Comparison of ENCODE assay signal across 8 mouse cellular contexts in genomic region chr4:103119229-103120027, GRCm38 (mm10). TPM values are rescaled to one million over a fixed set of nuclear protein-coding genes. Genes with fewer than 3 reads are reported as not detected.
DNase-seq lines count a peak whose midpoint lies in the region; ATAC-seq lines count a peak whose summit lies in the region.

No protein-coding gene starts in this region.

- peak; percentile 70 for ATAC-seq in intestine, embryonic 16.5 days
- ATAC-seq in megakaryocyte-erythroid progenitor cell, adult 5-6 weeks (replicated peaks; ENCODE audit: low FRiP score, low TSS enrichment, poor library complexity, severe bottlenecking): peak; percentile 43

- peak; percentile 94 for DNase-seq in adrenal gland, adult 2 months
- peak; percentile 86 for DNase-seq in embryo, embryonic 9.5 days (ENCODE audit: extremely low spot score)
- peak; percentile 81 to 85 for DNase-seq in gastrocnemius, postnatal 4 days (ENCODE audit: low spot score in 2 of 2)
- peak; percentile 70 to 80 for DNase-seq in left cerebral cortex, postnatal 25 days (ENCODE audit: low spot score in 2 of 2)
- DNase-seq in right cerebral cortex, postnatal 14 days: peak; percentile 69
- DNase-seq in urinary bladder, postnatal 25 days (ENCODE audit: low spot score): peak; percentile 81

- H3K9ac ChIP-seq in intestine, embryonic 16.5 days (ENCODE audit: low read depth, low read length): peak overlapping the region; percentile 97

- under 1% methylated on average over 88 of the region's 111 CpGs for WGBS in intestine, embryonic 16.5 days

- H3K4me2 ChIP-seq in intestine, embryonic 16.5 days (ENCODE audit: low read depth, low read length): peak overlapping the region; percentile 57

- H3K27me3 ChIP-seq in intestine, embryonic 16.5 days (replicated peaks; ENCODE audit: control insufficient read depth, insufficient read depth, low read length): no peaks in the 10 kb centered on the region

- peak overlapping the region; percentile 95 for H3K27ac ChIP-seq in intestine, embryonic 16.5 days (ENCODE audit: low read length)

- 0 out of 2 replicates have a peak, but pooled peaks cover 3% of the 10 kb centered on the region for H3K36me3 ChIP-seq in intestine, embryonic 16.5 days (ENCODE audit: control insufficient read depth, insufficient read depth, low read length)

- H3K4me1 ChIP-seq in intestine, embryonic 16.5 days (ENCODE audit: control insufficient read depth, insufficient read depth, low read length): peaks cover 20% of the 10 kb centered on the region

- H3K4me3 ChIP-seq in intestine, embryonic 16.5 days (ENCODE audit: low read length): peak overlapping the region; percentile 70

- intact Hi-C loops in left cerebral cortex, postnatal 25 days (cut with DNase I): no loop called here

- no peaks in the 10 kb centered on the region for H3K9me3 ChIP-seq in intestine, embryonic 16.5 days (ENCODE audit: control insufficient read depth, low read length)

RNA-seq across cellular contexts. Expression of gene Wdr78, which starts 5.1 kb away (rescaled TPM):
- 1 to 10 TPM; 5.7 TPM for total RNA-seq in adrenal gland, adult 2 months (2021)
- polyA plus RNA-seq in adrenal gland, adult 2 months (2012; rRNA removed): 0.86 and 1.1 TPM in 2 replicates
- 1 to 10 TPM; 2.2 to 2.7 TPM for total RNA-seq in gastrocnemius, postnatal 4 days (2021)
- 1.2 and 1.7 TPM in 2 replicates for polyA plus RNA-seq in intestine, embryonic 16.5 days (2015; fragmentation: Nextera tagmentation; extraction: Ambion mirVana)
- total RNA-seq in left cerebral cortex, postnatal 25 days (2021): 10 to 100 TPM; 13.0 to 16.5 TPM
- 2.7 and 5.0 TPM in 2 replicates for total RNA-seq in megakaryocyte-erythroid progenitor cell, adult 5-6 weeks (2014; fragmentation: Nextera tagmentation)
- 1.6 and 9.8 TPM in 2 replicates for total RNA-seq in megakaryocyte-erythroid progenitor cell, adult 5-6 weeks (2017)

RNA-seq across cellular contexts. Expression of gene Mier1, which starts 5.2 kb away (rescaled TPM):
- 10 to 100 TPM; 50.3 to 62.0 TPM for total RNA-seq in adrenal gland, adult 2 months (2021)
- polyA plus RNA-seq in adrenal gland, adult 2 months (2012; rRNA removed): 5.7 and 7.3 TPM in 2 replicates
- total RNA-seq in gastrocnemius, postnatal 4 days (2021): 10 to 100 TPM; 40.9 to 55.6 TPM
- 22.9 and 29.8 TPM in 2 replicates for polyA plus RNA-seq in intestine, embryonic 16.5 days (2015; fragmentation: Nextera tagmentation; extraction: Ambion mirVana)
- 10 to 100 TPM; 39.1 to 42.7 TPM for total RNA-seq in left cerebral cortex, postnatal 25 days (2021)
- 82.0 and 90.2 TPM in 2 replicates for total RNA-seq in megakaryocyte-erythroid progenitor cell, adult 5-6 weeks (2014; fragmentation: Nextera tagmentation)
- total RNA-seq in megakaryocyte-erythroid progenitor cell, adult 5-6 weeks (2017): 95.3 and 101 TPM in 2 replicates

Comparison
In these comparisons a context has a peak if more than half of its experiments do, and no peak if none do; other contexts are left out.
1. Peak in every context shown above with its lines: DNase-seq, ATAC-seq, H3K4me3 ChIP-seq and H3K27ac ChIP-seq.